Mouse (Mus musculus): Measurements from ENCODE around the gene Cilp. TPM values are rescaled to one million over a fixed set of nuclear protein-coding genes. Genes with fewer than 3 reads are reported as not detected.

The Cilp gene
- polyA plus RNA-seq, 1 experiment: 1.4 TPM

- WGBS: under 1% methylated on average over 9 of the region's 9 CpGs
- Histone ChIP-seq H3K27me3 (replicated peaks; ENCODE audit: control insufficient read depth, insufficient read depth, low read length) (no peaks in the 10 kb centered on the region), H3K27ac (ENCODE audit: insufficient read depth, low read depth, low read length) (peak overlapping the region; percentile 97), H3K4me3 (ENCODE audit: insufficient read depth, low read depth, low read length) (peak overlapping the region; percentile 69), H3K4me1 (ENCODE audit: control insufficient read depth, insufficient read depth, low read length) (peaks cover 27% of the 10 kb centered on the region), H3K36me3 (ENCODE audit: control insufficient read depth, insufficient read depth, low read length) (no peaks in the 10 kb centered on the region; the same call in 1 of the 2 replicates)
- TF ChIP-seq CTCF (conservative IDR thresholded peaks at IDR 0.05; ENCODE audit: insufficient read depth, insufficient read length, low read depth, low read length) (no peak), POLR2A (IDR thresholded peaks at IDR 0.05; ENCODE audit: low read depth, low read length) (no peak)
- DNase-seq: no peak
Observed at GRCm38 (mm10) chr9:65293580-65293972, 28.6 kb downstream of the Cilp start.

DNA sequence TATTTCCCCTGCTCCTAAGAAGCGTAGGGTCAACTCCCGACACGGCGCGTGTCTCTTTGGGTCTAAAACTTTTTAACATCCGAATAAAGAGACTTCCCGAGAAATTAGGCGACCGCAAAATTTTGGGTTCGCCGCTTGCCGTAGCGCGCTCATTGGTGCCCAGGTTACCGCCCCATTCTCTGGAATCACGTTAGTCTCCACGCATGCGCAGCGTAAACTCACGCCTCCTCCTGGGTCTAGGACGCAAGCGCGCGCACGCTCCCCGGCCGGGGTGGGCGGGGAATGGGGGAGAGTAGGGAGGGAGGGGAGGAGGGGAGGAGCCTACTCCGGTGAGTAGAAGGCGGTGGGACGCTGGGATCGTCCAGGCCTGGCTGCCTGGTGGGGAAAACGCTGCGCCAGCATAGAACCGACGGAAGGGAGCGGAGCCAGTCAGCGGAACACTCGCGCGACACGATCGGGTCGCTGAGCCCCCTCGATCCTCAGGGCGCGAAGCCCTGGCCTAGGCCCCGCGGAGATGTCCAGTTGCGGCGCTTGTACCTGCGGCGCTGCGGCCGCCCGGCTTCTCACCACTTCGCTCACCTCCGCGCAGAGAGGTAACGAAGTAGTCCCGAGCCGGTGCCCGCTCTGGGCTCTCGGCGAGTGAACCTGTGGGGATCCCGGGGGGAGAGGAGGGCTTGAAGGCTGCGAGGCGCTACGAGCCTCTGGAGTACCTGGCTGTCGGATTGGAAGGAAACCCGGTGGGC is 29.2 kb downstream of the Cilp start, which contains the start of gene Clpx:
Gene Clpx (plus strand): TSS at position 288 of the 743 bp plus-strand sequence.
- peak; percentile 96 for TF ChIP-seq POLR2A (IDR thresholded peaks at IDR 0.05; ENCODE audit: low read depth, low read length)
- no peak for TF ChIP-seq CTCF (conservative IDR thresholded peaks at IDR 0.05; ENCODE audit: insufficient read depth, insufficient read length, low read depth, low read length)
- peak within 1 kb of the TSS; percentile 97 for H3K4me3 ChIP-seq (ENCODE audit: insufficient read depth, low read depth, low read length)
- peak; percentile 99 for DNase-seq
- no peaks in the 10 kb centered on the region; the same call in 1 of the 2 replicates for H3K36me3 ChIP-seq (ENCODE audit: control insufficient read depth, insufficient read depth, low read length)
- peaks cover 30% of the 10 kb centered on the region for H3K4me1 ChIP-seq (ENCODE audit: control insufficient read depth, insufficient read depth, low read length)
- H3K27ac ChIP-seq (ENCODE audit: insufficient read depth, low read depth, low read length): peak within 1 kb of the TSS; percentile 97
- H3K27me3 ChIP-seq (replicated peaks; ENCODE audit: control insufficient read depth, insufficient read depth, low read length): no peaks in the 10 kb centered on the region
- under 1% methylated on average over 71 of the region's 71 CpGs for WGBS

GRCm38 (mm10) chr9:65294716-65295378 is 29.9 kb downstream of the Cilp start:
- Histone ChIP-seq H3K27me3 (replicated peaks; ENCODE audit: control insufficient read depth, insufficient read depth, low read length) (no peaks in the 10 kb centered on the region), H3K36me3 (ENCODE audit: control insufficient read depth, insufficient read depth, low read length) (no peaks in the 10 kb centered on the region; the same call in 1 of the 2 replicates), H3K4me1 (ENCODE audit: control insufficient read depth, insufficient read depth, low read length) (peaks cover 25% of the 10 kb centered on the region), H3K27ac (ENCODE audit: insufficient read depth, low read depth, low read length) (peak overlapping the region; percentile 93), H3K4me3 (ENCODE audit: insufficient read depth, low read depth, low read length) (peak overlapping the region; percentile 97)
- WGBS: under 1% methylated on average over 28 of the region's 28 CpGs
- DNase-seq: peak; percentile 41
- TF ChIP-seq CTCF (conservative IDR thresholded peaks at IDR 0.05; ENCODE audit: insufficient read depth, insufficient read length, low read depth, low read length): no peak

DNA sequence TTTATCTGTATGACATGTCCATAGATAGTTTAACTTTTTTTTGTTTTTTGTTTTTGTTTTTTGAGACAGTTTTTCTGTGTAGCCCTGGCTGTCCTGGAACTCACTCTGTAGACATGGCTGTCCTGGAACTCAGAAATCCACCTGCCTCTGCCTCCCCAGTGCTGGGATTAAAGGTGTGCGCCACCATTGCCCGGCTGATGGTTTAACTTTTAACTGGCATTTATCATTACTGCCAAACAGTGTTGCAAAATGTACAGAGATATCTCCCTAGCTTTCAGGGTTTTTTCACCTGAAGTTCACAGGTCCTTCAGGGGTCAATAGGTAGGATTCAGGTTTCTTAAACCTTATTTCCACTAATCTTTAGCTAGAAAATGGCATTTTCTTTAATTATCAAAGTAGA is 32.1 kb downstream of the Cilp start:
- peak; percentile 72 for DNase-seq

DNA sequence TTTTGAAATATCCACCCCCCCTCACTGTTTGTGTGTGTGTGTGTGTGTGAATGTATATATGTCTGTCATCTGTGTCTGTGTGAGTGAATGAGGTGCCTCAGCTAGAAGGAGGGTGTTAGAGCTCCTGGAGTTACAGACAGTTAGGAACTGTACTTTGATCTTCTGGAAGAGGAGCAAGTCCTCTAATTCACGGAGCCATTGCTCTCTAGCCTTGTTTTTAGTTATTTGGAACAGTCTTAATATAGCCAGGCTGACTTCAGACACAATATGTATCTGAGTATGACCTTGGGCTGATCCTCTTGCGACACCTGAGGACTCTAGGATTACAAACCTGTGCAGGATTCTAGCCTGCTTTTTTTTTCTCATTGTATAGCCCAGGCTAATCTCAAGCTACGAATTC is 33.8 kb downstream of the Cilp start:
- DNase-seq: peak; percentile 53
- Histone ChIP-seq H3K4me3 (ENCODE audit: insufficient read depth, low read depth, low read length) (no peak overlapping the region), H3K4me1 (ENCODE audit: control insufficient read depth, insufficient read depth, low read length) (peaks cover 9% of the 10 kb centered on the region), H3K27ac (ENCODE audit: insufficient read depth, low read depth, low read length) (peak overlapping the region; percentile 75; the same call in 1 of the 2 replicates), H3K36me3 (ENCODE audit: control insufficient read depth, insufficient read depth, low read length) (peaks cover 16% of the 10 kb centered on the region), H3K27me3 (replicated peaks; ENCODE audit: control insufficient read depth, insufficient read depth, low read length) (no peaks in the 10 kb centered on the region)
- TF ChIP-seq POLR2A (IDR thresholded peaks at IDR 0.05; ENCODE audit: low read depth, low read length) (no peak), CTCF (conservative IDR thresholded peaks at IDR 0.05; ENCODE audit: insufficient read depth, insufficient read length, low read depth, low read length) (no peak)
- WGBS: 52% methylated on average over 3 of the region's 3 CpGs

More for the DNA sequence above, 32.1 kb downstream of the Cilp start:
- Histone ChIP-seq H3K27me3 (replicated peaks; ENCODE audit: control insufficient read depth, insufficient read depth, low read length) (no peaks in the 10 kb centered on the region), H3K36me3 (ENCODE audit: control insufficient read depth, insufficient read depth, low read length) (peaks cover 7% of the 10 kb centered on the region), H3K4me3 (ENCODE audit: insufficient read depth, low read depth, low read length) (no peak overlapping the region), H3K4me1 (ENCODE audit: control insufficient read depth, insufficient read depth, low read length) (peaks cover 16% of the 10 kb centered on the region), H3K27ac (ENCODE audit: insufficient read depth, low read depth, low read length) (no peak overlapping the region)
- no peak for TF ChIP-seq POLR2A (IDR thresholded peaks at IDR 0.05; ENCODE audit: low read depth, low read length)
- TF ChIP-seq CTCF (conservative IDR thresholded peaks at IDR 0.05; ENCODE audit: insufficient read depth, insufficient read length, low read depth, low read length): no peak
- 61% methylated on average over 2 of the region's 2 CpGs for WGBS

- peaks cover 16% of the 10 kb centered on the region for H3K36me3 ChIP-seq (ENCODE audit: control insufficient read depth, insufficient read depth, low read length)
- WGBS: 89% methylated on average over 7 of the region's 7 CpGs
Observed at GRCm38 (mm10) chr9:65299650-65300049, 34.7 kb downstream of the Cilp start.

More at GRCm38 (mm10) chr9:65299650-65300049, 34.7 kb downstream of the Cilp start:
- Histone ChIP-seq H3K27ac (ENCODE audit: insufficient read depth, low read depth, low read length) (no peak overlapping the region), H3K27me3 (replicated peaks; ENCODE audit: control insufficient read depth, insufficient read depth, low read length) (no peaks in the 10 kb centered on the region), H3K4me1 (ENCODE audit: control insufficient read depth, insufficient read depth, low read length) (peaks cover 14% of the 10 kb centered on the region), H3K4me3 (ENCODE audit: insufficient read depth, low read depth, low read length) (no peak overlapping the region)
- TF ChIP-seq POLR2A (IDR thresholded peaks at IDR 0.05; ENCODE audit: low read depth, low read length) (no peak), CTCF (conservative IDR thresholded peaks at IDR 0.05; ENCODE audit: insufficient read depth, insufficient read length, low read depth, low read length) (no peak)
- DNase-seq: no peak
